Mouse (Mus musculus) colon, adult 2 months (tissue): ENCODE data around the gene 1110032F04Rik. TPM values are rescaled to one million over a fixed set of nuclear protein-coding genes. Genes with fewer than 3 reads are reported as not detected.

Experiments
- polyA plus RNA-seq: library from polyadenylated mRNA; depleted of rRNA; stranded (reverse); fragments of >200 nt; gene quantifications from 2 replicates; pipeline ENCODE4 v1.2.3, GENCODE M21; 2012; rRNA removed

Gene 1110032F04Rik
- polyA plus RNA-seq = 0.53 and 1.1 TPM in 2 replicates

DNA sequence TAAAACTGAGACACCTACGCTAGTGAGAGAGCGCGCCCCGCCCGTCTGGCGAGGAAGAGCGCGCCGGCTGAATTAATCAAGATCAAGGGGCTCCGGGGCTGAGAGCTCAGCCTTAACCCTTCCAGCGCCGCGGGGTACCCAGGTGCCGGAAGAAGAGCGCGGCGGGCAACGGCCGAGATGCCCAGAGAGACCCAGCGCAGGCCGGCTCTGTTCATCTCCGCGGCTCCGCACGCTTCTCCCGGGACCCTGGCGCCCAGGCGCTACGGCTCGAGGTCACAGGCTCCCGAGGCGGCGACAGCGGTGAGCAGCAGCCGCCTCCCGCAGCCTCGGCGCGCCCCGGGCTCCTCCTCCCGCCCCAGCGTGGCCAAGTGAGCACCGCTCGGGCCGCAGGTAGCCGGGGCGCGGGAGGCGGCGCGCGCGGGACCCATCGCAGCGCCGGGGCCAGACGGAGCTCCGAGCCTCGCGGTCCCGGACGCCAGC lies at the start of gene 1110032F04Rik:
Gene 1110032F04Rik (plus strand): TSS at position 376 of the 480 bp plus-strand sequence.

Other genes starting within 250 kb of the 1110032F04Rik start
- gene Il12a, start 178.9 kb upstream of the 1110032F04Rik start, polyA plus RNA-seq = 0.20 and 0.87 TPM in 2 replicates
- 0.90 and 1.1 TPM in 2 replicates for gene Ift80, start 135.0 kb downstream of the 1110032F04Rik start, polyA plus RNA-seq
- 4.4 and 7.7 TPM in 2 replicates for gene Smc4, start 135.2 kb downstream of the 1110032F04Rik start, polyA plus RNA-seq
- 0.62 and 1.9 TPM in 2 replicates for gene Trim59, start 175.2 kb downstream of the 1110032F04Rik start, polyA plus RNA-seq